Comparison of ENCODE assay signal across 34 mouse cellular contexts in the genomic region with DNA sequence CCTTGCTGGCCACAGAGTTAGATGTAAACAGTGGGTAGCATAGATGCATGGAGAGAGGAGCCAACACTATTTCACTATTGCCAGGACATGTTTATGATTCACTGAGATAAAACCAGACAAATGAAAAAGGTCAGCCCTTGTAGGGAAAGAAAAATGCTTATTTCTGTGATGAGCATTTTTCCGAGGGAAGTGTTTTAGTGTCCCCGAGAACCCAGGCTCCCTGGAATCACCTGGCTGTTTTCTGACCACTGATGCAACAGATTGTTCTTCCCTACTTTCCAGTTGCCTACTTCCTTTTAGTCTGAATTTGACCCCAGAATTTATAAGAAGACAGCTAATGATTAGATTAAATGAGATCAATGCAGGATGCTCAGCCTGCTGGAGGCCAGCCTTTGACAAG. TPM values are rescaled to one million over a fixed set of nuclear protein-coding genes. Genes with fewer than 3 reads are reported as not detected.
A peak's percentile ranks its signal among the peaks of the same experiment; 100 is the strongest.
DNase-seq lines count a peak whose midpoint lies in the region; ATAC-seq and TF ChIP-seq lines count a peak whose summit lies in the region.
"Had no signal": no experiment of that assay in that cellular context is flagged by ENCODE, and none has a peak within 500 bp of the region (broad histone marks: within the 10 kb centered on the region; RNA-seq: fewer than 3 reads in every experiment).

No protein-coding gene starts in this region.

- H3K9me3 ChIP-seq in lung, embryonic 16.5 days (ENCODE audit: control insufficient read depth, low read length), result no peaks in the 10 kb centered on the region
- no peaks in the 10 kb centered on the region for H3K9me3 ChIP-seq in midbrain, embryonic 16.5 days (replicated peaks; ENCODE audit: control insufficient read depth, low read length, poor library complexity, severe bottlenecking)
- H3K9me3 ChIP-seq in midbrain, postnatal 0 days (ENCODE audit: low read length), result no peaks in the 10 kb centered on the region
- H3K9me3 ChIP-seq: embryonic facial prominence, embryonic 10.5 days; embryonic facial prominence, embryonic 13.5 days; forebrain, embryonic 12.5 days; forebrain, embryonic 15.5 days; hindbrain, embryonic 10.5 days; hindbrain, embryonic 13.5 days; intestine, embryonic 15.5 days had no signal

- no peak for TF ChIP-seq CTCF in heart, adult 2 months (IDR thresholded peaks at IDR 0.05)
- TF ChIP-seq CTCF in midbrain, postnatal 0 days (IDR thresholded peaks at IDR 0.05), result no peak

- H3K36me3 ChIP-seq in heart, adult 2 months (ENCODE audit: control insufficient read depth, insufficient read depth, low read length), result peaks cover 6% of the 10 kb centered on the region
- H3K36me3 ChIP-seq in lung, embryonic 16.5 days (ENCODE audit: control insufficient read depth, insufficient read depth, low read length), result no peaks in the 10 kb centered on the region
- H3K36me3 ChIP-seq in midbrain, embryonic 16.5 days (ENCODE audit: control insufficient read depth, insufficient read depth, low read length), result no peaks in the 10 kb centered on the region
- H3K36me3 ChIP-seq in midbrain, postnatal 0 days (ENCODE audit: insufficient read depth, low read length), result no peaks in the 10 kb centered on the region
- H3K36me3 ChIP-seq: embryonic facial prominence, embryonic 10.5 days; embryonic facial prominence, embryonic 13.5 days; forebrain, embryonic 12.5 days; forebrain, embryonic 15.5 days; hindbrain, embryonic 10.5 days; hindbrain, embryonic 13.5 days; intestine, embryonic 15.5 days had no signal

- no peaks in the 10 kb centered on the region for H3K27me3 ChIP-seq in heart, adult 2 months (ENCODE audit: control insufficient read depth, insufficient read depth, low read length)
- H3K27me3 ChIP-seq in lung, embryonic 16.5 days (ENCODE audit: control insufficient read depth, insufficient read depth, low read depth, low read length), result no peaks in the 10 kb centered on the region
- no peaks in the 10 kb centered on the region for H3K27me3 ChIP-seq in midbrain, embryonic 16.5 days (ENCODE audit: control insufficient read depth, insufficient read depth, low read depth, low read length)
- no peaks in the 10 kb centered on the region for H3K27me3 ChIP-seq in midbrain, postnatal 0 days (ENCODE audit: insufficient read depth, low read length)
- H3K27me3 ChIP-seq: embryonic facial prominence, embryonic 13.5 days; forebrain, embryonic 12.5 days; forebrain, embryonic 15.5 days; hindbrain, embryonic 13.5 days; intestine, embryonic 15.5 days; Patski had no signal

- TF ChIP-seq POLR2A in heart, adult 2 months (IDR thresholded peaks at IDR 0.05; ENCODE audit: insufficient read depth, low read depth, low read length), result no peak

- no peak for TF ChIP-seq EP300 in heart, adult 2 months (IDR thresholded peaks at IDR 0.05; ENCODE audit: insufficient read depth, low read depth, low read length)

- ATAC-seq in lung, embryonic 16.5 days (ENCODE audit: low read depth), result no peak
- no peak for ATAC-seq in midbrain, embryonic 16.5 days
- ATAC-seq in midbrain, postnatal 0 days (ENCODE audit: low FRiP score), result no peak
- ATAC-seq: hindbrain, embryonic 16.5 days; intestine, embryonic 15.5 days; Patski had no signal

- no peak overlapping the region for H3K9ac ChIP-seq in heart, adult 2 months (ENCODE audit: low read depth, low read length)
- H3K9ac ChIP-seq in lung, embryonic 16.5 days (ENCODE audit: low read length), result no peak overlapping the region
- H3K9ac ChIP-seq in midbrain, embryonic 16.5 days (ENCODE audit: low read depth, low read length), result no peak overlapping the region
- no peak overlapping the region for H3K9ac ChIP-seq in midbrain, postnatal 0 days (replicated peaks; ENCODE audit: low read length, poor library complexity, severe bottlenecking)
- H3K9ac ChIP-seq: embryonic facial prominence, embryonic 13.5 days; forebrain, embryonic 12.5 days; forebrain, embryonic 15.5 days; hindbrain, embryonic 13.5 days; intestine, embryonic 15.5 days had no signal

- no peak overlapping the region for H3K4me2 ChIP-seq in lung, embryonic 16.5 days (ENCODE audit: low read depth, low read length)
- H3K4me2 ChIP-seq in midbrain, embryonic 16.5 days (ENCODE audit: low read length), result no peak overlapping the region
- no peak overlapping the region for H3K4me2 ChIP-seq in midbrain, postnatal 0 days (ENCODE audit: low read depth, low read length, poor library complexity, severe bottlenecking)
- H3K4me2 ChIP-seq: embryonic facial prominence, embryonic 13.5 days; forebrain, embryonic 12.5 days; forebrain, embryonic 15.5 days; heart, embryonic 11.5 days; hindbrain, embryonic 13.5 days; intestine, embryonic 15.5 days had no signal

- H3K4me1 ChIP-seq in heart, adult 2 months (ENCODE audit: control insufficient read depth, insufficient read depth, low read length), result peaks cover 7% of the 10 kb centered on the region
- H3K4me1 ChIP-seq in lung, embryonic 16.5 days (replicated peaks; ENCODE audit: control insufficient read depth, insufficient read depth, low read length), result peaks cover 14% of the 10 kb centered on the region; the same call in 1 of the 2 replicates
- peaks cover 5% of the 10 kb centered on the region for H3K4me1 ChIP-seq in midbrain, embryonic 16.5 days (ENCODE audit: control insufficient read depth, insufficient read depth, low read length)
- peaks cover 3% of the 10 kb centered on the region; the same call in 1 of the 2 replicates for H3K4me1 ChIP-seq in midbrain, postnatal 0 days (ENCODE audit: insufficient read depth, low read length)
- H3K4me1 ChIP-seq: embryonic facial prominence, embryonic 10.5 days; forebrain, embryonic 12.5 days; forebrain, embryonic 15.5 days; hindbrain, embryonic 10.5 days; hindbrain, embryonic 13.5 days; intestine, embryonic 15.5 days had no signal

- 79% methylated on average over 2 of the region's 2 CpGs for WGBS in heart, adult 2 months
- WGBS in lung, embryonic 16.5 days, result 67% methylated on average over 2 of the region's 2 CpGs
- WGBS in midbrain, embryonic 16.5 days, result 94% methylated on average over 2 of the region's 2 CpGs
- WGBS in midbrain, postnatal 0 days, result 86% methylated on average over 2 of the region's 2 CpGs

- DNase-seq in heart, adult 2 months, result no peak
- DNase-seq in heart, postnatal 10 days, result no peak
- no peak for DNase-seq in lung, postnatal 14 days
- no peak for DNase-seq in midbrain, postnatal 0 days (ENCODE audit: low spot score)
- no peak for DNase-seq in right cerebral cortex, postnatal 25 days
- DNase-seq: adrenal gland, postnatal 25 days; cerebellum, adult 11-12 months; cerebellum, adult 8-10 months; cerebellum, postnatal 10 days; cerebellum, postnatal 36 days; embryo, embryonic 11 days; gastrocnemius, postnatal 25 days had no signal

- no peak overlapping the region for H3K4me3 ChIP-seq in heart, adult 2 months
- no peak overlapping the region for H3K4me3 ChIP-seq in lung, embryonic 16.5 days (ENCODE audit: low read length)
- H3K4me3 ChIP-seq in midbrain, embryonic 16.5 days (ENCODE audit: low read depth, low read length), result no peak overlapping the region
- no peak overlapping the region for H3K4me3 ChIP-seq in midbrain, postnatal 0 days (ENCODE audit: low read depth, low read length)
- H3K4me3 ChIP-seq: embryonic facial prominence, embryonic 10.5 days; embryonic facial prominence, embryonic 13.5 days; erythroblast, embryonic 14.5 days; forebrain, embryonic 12.5 days; forebrain, embryonic 15.5 days; hindbrain, embryonic 10.5 days; hindbrain, embryonic 13.5 days; intestine, embryonic 15.5 days had no signal

- no peaks in the 10 kb centered on the region for H3K79me2 ChIP-seq in heart, adult 2 months (replicated peaks; ENCODE audit: control insufficient read depth, insufficient read depth, low read length)

- intact Hi-C loops in heart, adult 2 months (cut with DNase I), result loop anchor here (2.0 to 5.0 kb wide), 2 partner anchors 37 to 164 kb away; no protein-coding TSS in a partner anchor
- intact Hi-C loops in heart, postnatal 10 days (cut with DNase I), result no loop called here

- H3K27ac ChIP-seq in heart, adult 2 months, result peak overlapping the region; percentile 4
- H3K27ac ChIP-seq in lung, embryonic 16.5 days (ENCODE audit: low read length), result 0 out of 2 replicates have a peak overlapping the region, but pooled peaks have one; percentile 30
- peak overlapping the region; percentile 4; the same call in 1 of the 2 replicates for H3K27ac ChIP-seq in midbrain, embryonic 16.5 days (ENCODE audit: low read length)
- no peak overlapping the region for H3K27ac ChIP-seq in midbrain, postnatal 0 days (ENCODE audit: low read depth, low read length)
- H3K27ac ChIP-seq: embryonic facial prominence, embryonic 10.5 days; embryonic facial prominence, embryonic 13.5 days; forebrain, embryonic 12.5 days; forebrain, embryonic 15.5 days; hindbrain, embryonic 10.5 days; hindbrain, embryonic 13.5 days; intestine, embryonic 15.5 days had no signal

RNA-seq across cellular contexts. Expression of a gene that starts 1.2 kb away (rescaled TPM):
- total RNA-seq in heart, adult 2 months (2021), result not detected
- polyA plus RNA-seq in heart, adult 2 months (2012; rRNA removed), result not detected in 2 replicates
- not detected for total RNA-seq in heart, postnatal 10 days (2021)
- polyA plus RNA-seq in lung, embryonic 16.5 days (2015; fragmentation: Nextera tagmentation; extraction: Ambion mirVana), result not detected in 2 replicates
- not detected in 2 replicates for polyA plus RNA-seq in midbrain, embryonic 16.5 days (2015; fragmentation: Nextera tagmentation; extraction: Ambion mirVana)
- total RNA-seq in midbrain, postnatal 0 days (2014; rRNA removed), result not detected in 2 replicates
- polyA plus RNA-seq in midbrain, postnatal 0 days (2015; fragmentation: Nextera tagmentation; extraction: Ambion mirVana), result not detected in 2 replicates
- total RNA-seq: adrenal gland, adult 18-20 months; adrenal gland, postnatal 25 days; ES-E14; gastrocnemius, adult 8-10 months; gastrocnemius, postnatal 25 days; heart, adult 8-10 months; heart, postnatal 14 days had no signal
- polyA plus RNA-seq: brain, embryonic 14.5 days; cortical plate, adult 2 months; embryonic facial prominence, embryonic 10.5 days; embryonic facial prominence, embryonic 13.5 days; erythroblast, embryonic 14.5 days; forebrain, embryonic 12.5 days; forebrain, embryonic 15.5 days; gonadal fat pad, adult 2 months; heart, embryonic 11.5 days; heart, embryonic 14.5 days; hindbrain, embryonic 10.5 days; hindbrain, embryonic 13.5 days; hindbrain, embryonic 16.5 days; intestine, embryonic 15.5 days; Patski had no signal

RNA-seq across cellular contexts. Expression of a gene that starts 51.3 kb away (rescaled TPM):
- not detected for total RNA-seq in heart, adult 2 months (2021)
- not detected in 2 replicates for polyA plus RNA-seq in heart, adult 2 months (2012; rRNA removed)
- total RNA-seq in heart, postnatal 10 days (2021), result not detected
- polyA plus RNA-seq in lung, embryonic 16.5 days (2015; fragmentation: Nextera tagmentation; extraction: Ambion mirVana), result not detected in 2 replicates
- not detected in 2 replicates for polyA plus RNA-seq in midbrain, embryonic 16.5 days (2015; fragmentation: Nextera tagmentation; extraction: Ambion mirVana)
- total RNA-seq in midbrain, postnatal 0 days (2014; rRNA removed), result not detected in 2 replicates
- not detected in 2 replicates for polyA plus RNA-seq in midbrain, postnatal 0 days (2015; fragmentation: Nextera tagmentation; extraction: Ambion mirVana)
- total RNA-seq: adrenal gland, adult 18-20 months; adrenal gland, postnatal 25 days; ES-E14; gastrocnemius, adult 8-10 months; gastrocnemius, postnatal 25 days; heart, adult 8-10 months; heart, postnatal 14 days had no signal
- polyA plus RNA-seq: brain, embryonic 14.5 days; cortical plate, adult 2 months; embryonic facial prominence, embryonic 10.5 days; embryonic facial prominence, embryonic 13.5 days; erythroblast, embryonic 14.5 days; forebrain, embryonic 12.5 days; forebrain, embryonic 15.5 days; gonadal fat pad, adult 2 months; heart, embryonic 11.5 days; heart, embryonic 14.5 days; hindbrain, embryonic 10.5 days; hindbrain, embryonic 13.5 days; hindbrain, embryonic 16.5 days; intestine, embryonic 15.5 days; Patski had no signal

RNA-seq across cellular contexts. Expression of a gene that starts 59.2 kb away (rescaled TPM):
- not detected for total RNA-seq in heart, adult 2 months (2021)
- polyA plus RNA-seq in heart, adult 2 months (2012; rRNA removed), result not detected in 2 replicates
- not detected for total RNA-seq in heart, postnatal 10 days (2021)
- polyA plus RNA-seq in lung, embryonic 16.5 days (2015; fragmentation: Nextera tagmentation; extraction: Ambion mirVana), result 0.19 TPM in 1 of 2 replicates, not detected in the other
- not detected in 2 replicates for polyA plus RNA-seq in midbrain, embryonic 16.5 days (2015; fragmentation: Nextera tagmentation; extraction: Ambion mirVana)
- not detected in 2 replicates for total RNA-seq in midbrain, postnatal 0 days (2014; rRNA removed)
- polyA plus RNA-seq in midbrain, postnatal 0 days (2015; fragmentation: Nextera tagmentation; extraction: Ambion mirVana), result not detected in 2 replicates
- total RNA-seq: adrenal gland, adult 18-20 months; adrenal gland, postnatal 25 days; ES-E14; gastrocnemius, adult 8-10 months; gastrocnemius, postnatal 25 days; heart, adult 8-10 months; heart, postnatal 14 days had no signal
- polyA plus RNA-seq: brain, embryonic 14.5 days; cortical plate, adult 2 months; embryonic facial prominence, embryonic 10.5 days; embryonic facial prominence, embryonic 13.5 days; erythroblast, embryonic 14.5 days; forebrain, embryonic 12.5 days; forebrain, embryonic 15.5 days; gonadal fat pad, adult 2 months; heart, embryonic 11.5 days; heart, embryonic 14.5 days; hindbrain, embryonic 10.5 days; hindbrain, embryonic 13.5 days; hindbrain, embryonic 16.5 days; intestine, embryonic 15.5 days; Patski had no signal
